Mouse (Mus musculus): Measurements from ENCODE around the gene Mroh3. TPM values are rescaled to one million over a fixed set of nuclear protein-coding genes. Genes with fewer than 3 reads are reported as not detected.

Mroh3 gene
- total RNA-seq, 2 experiments from 2014 or later = not detected

DNA sequence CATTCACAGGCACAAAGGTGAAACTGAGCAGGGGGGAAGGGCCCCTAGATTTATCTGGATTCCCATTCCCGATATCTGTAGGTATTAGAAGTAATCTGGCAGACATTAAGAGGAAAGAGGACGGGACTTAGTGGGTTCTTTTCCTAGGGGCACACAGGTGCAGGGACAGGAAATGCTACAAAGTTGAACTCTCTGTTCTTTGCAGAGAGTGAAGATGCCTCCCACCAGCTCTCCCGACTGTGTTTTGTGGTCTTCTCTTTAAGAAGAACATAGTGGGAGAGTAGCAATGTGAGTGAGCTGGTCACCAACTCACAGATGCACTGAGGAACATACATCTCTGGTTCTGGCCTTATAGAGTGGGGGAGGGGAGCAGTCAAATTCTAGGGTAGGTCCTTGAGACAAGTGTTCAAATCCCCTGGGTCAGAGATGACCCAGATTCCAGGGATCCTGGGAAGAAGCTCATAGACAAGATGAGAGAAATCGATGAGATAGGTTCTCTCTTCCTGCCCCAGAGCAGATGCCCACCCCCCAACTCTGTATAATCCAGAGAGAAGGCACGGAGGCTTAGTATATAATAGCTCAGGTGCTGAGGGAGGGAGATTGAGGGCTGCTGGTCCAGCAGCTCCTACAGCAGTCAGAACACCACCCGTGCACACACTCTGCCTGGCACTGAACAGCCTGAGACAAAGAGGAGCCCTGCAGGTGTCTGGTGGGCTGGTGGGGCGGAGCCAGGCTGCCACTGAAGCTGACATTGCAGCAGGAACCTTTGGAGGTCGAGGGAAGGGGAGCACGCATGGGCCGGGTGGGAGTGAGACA lies 80.0 kb downstream of the Mroh3 start:
- no peak for ATAC-seq (replicated peaks; ENCODE audit: low FRiP score, poor library complexity, severe bottlenecking)

Other genes starting within 250 kb of the Mroh3 start
- not detected in 2 replicates for gene Igfn1, start 206.5 kb downstream of the Mroh3 start, total RNA-seq (2015; ENCODE audit: low replicate concordance)
- not detected in 2 replicates for gene Igfn1, start 206.5 kb downstream of the Mroh3 start, total RNA-seq (2017; ENCODE audit: low replicate concordance)
- 29.8 and 64.5 TPM in 2 replicates for gene Tmem9, start 204.7 kb downstream of the Mroh3 start, total RNA-seq (2015; ENCODE audit: low replicate concordance)
- 31.8 and 54.4 TPM in 2 replicates for gene Tmem9, start 204.7 kb downstream of the Mroh3 start, total RNA-seq (2017; ENCODE audit: low replicate concordance)
- not detected in 2 replicates for gene Ascl5, start 162.0 kb downstream of the Mroh3 start, total RNA-seq (2015; ENCODE audit: low replicate concordance)
- not detected in 2 replicates for gene Ascl5, start 162.0 kb downstream of the Mroh3 start, total RNA-seq (2017; ENCODE audit: low replicate concordance)
- not detected in 2 replicates for gene Cacna1s, start 160.1 kb downstream of the Mroh3 start, total RNA-seq (2015; ENCODE audit: low replicate concordance)
- gene Cacna1s, start 160.1 kb downstream of the Mroh3 start, total RNA-seq (2017; ENCODE audit: low replicate concordance) = not detected in 2 replicates
- 23.4 and 36.0 TPM in 2 replicates for gene Kif21b, start 81.4 kb downstream of the Mroh3 start, total RNA-seq (2015; ENCODE audit: low replicate concordance)
- 4.4 and 5.0 TPM in 2 replicates for gene Kif21b, start 81.4 kb downstream of the Mroh3 start, total RNA-seq (2017; ENCODE audit: low replicate concordance)
- not detected in 2 replicates for gene Inava, start 21.4 kb upstream of the Mroh3 start, total RNA-seq (2015; ENCODE audit: low replicate concordance)
- not detected in 2 replicates for gene Inava, start 21.4 kb upstream of the Mroh3 start, total RNA-seq (2017; ENCODE audit: low replicate concordance)
- not detected in 2 replicates for gene Gpr25, start 48.0 kb upstream of the Mroh3 start, total RNA-seq (2015; ENCODE audit: low replicate concordance)
- not detected in 2 replicates for gene Gpr25, start 48.0 kb upstream of the Mroh3 start, total RNA-seq (2017; ENCODE audit: low replicate concordance)
- gene Camsap2, start 133.3 kb upstream of the Mroh3 start, total RNA-seq (2015; ENCODE audit: low replicate concordance) = 111 and 128 TPM in 2 replicates
- 192 and 194 TPM in 2 replicates for gene Camsap2, start 133.3 kb upstream of the Mroh3 start, total RNA-seq (2017; ENCODE audit: low replicate concordance)
- gene Ddx59, start 202.4 kb upstream of the Mroh3 start, total RNA-seq (2015; ENCODE audit: low replicate concordance) = 17.3 and 21.4 TPM in 2 replicates
- gene Ddx59, start 202.4 kb upstream of the Mroh3 start, total RNA-seq (2017; ENCODE audit: low replicate concordance) = 16.7 and 21.1 TPM in 2 replicates